Mouse (Mus musculus) MEL (cell line): ENCODE data around the gene Bdkrb1. TPM values are rescaled to one million over a fixed set of nuclear protein-coding genes. Genes with fewer than 3 reads are reported as not detected.

Experiments
- DNase-seq: peaks from one replicate; pipeline ENCODE4 v3.0.0; 2011; ENCODE audit warnings: low read depth, low spot score
- H3K27ac ChIP-seq: 2 replicates; pipeline ENCODE4 v1.5.1; 2012; ENCODE audit warnings: low read depth, mild to moderate bottlenecking, control low read depth, low read length, moderate library complexity; ENCODE audit not compliant: control insufficient read depth
- H3K27me3 ChIP-seq, 2 experiments: fragments of 150-350 bp in 1 of 2; sonication (generic) in 1 of 2; 2 replicates each; pipeline ENCODE4 v1.6.1; 2012; ENCODE audit warnings: low read length in 2 of 2, mild to moderate bottlenecking in 2 of 2, improper control_type of control experiment in 1 of 2, moderate library complexity in 1 of 2; ENCODE audit not compliant: insufficient read depth in 2 of 2, control insufficient read depth in 1 of 2
- H3K36me3 ChIP-seq, 2 experiments: 2 replicates each; pipeline ENCODE4 v1.6.1; 2012 to 2014; ENCODE audit warnings: low read length in 2 of 2, improper control_type of control experiment in 1 of 2, inconsistent platforms in 1 of 2, mild to moderate bottlenecking in 1 of 2; ENCODE audit not compliant: insufficient read depth in 2 of 2, control insufficient read depth in 1 of 2
- H3K4me1 ChIP-seq, 2 experiments: fragments of 150-350 bp in 1 of 2; sonication (generic) in 1 of 2; 2 replicates each; pipeline ENCODE4 v1.6.1; 2012; ENCODE audit warnings: low read length in 2 of 2, improper control_type of control experiment in 1 of 2, mild to moderate bottlenecking in 1 of 2; ENCODE audit not compliant: insufficient read depth in 2 of 2, control insufficient read depth in 1 of 2
- H3K4me3 ChIP-seq, 2 experiments: fragments of 150-350 bp in 1 of 2; sonication (generic) in 1 of 2; 2 replicates each; pipeline ENCODE4 v1.5.1; 2012; ENCODE audit warnings: low read depth in 2 of 2, low read length in 2 of 2, mild to moderate bottlenecking in 2 of 2, moderate library complexity in 2 of 2, control low read depth in 1 of 2, improper control_type of control experiment in 1 of 2; ENCODE audit not compliant: control insufficient read depth in 1 of 2, insufficient read depth in 1 of 2
- H3K79me2 ChIP-seq: 2 replicates; pipeline ENCODE4 v1.6.1; 2012; ENCODE audit warnings: mild to moderate bottlenecking, low read length, moderate library complexity; ENCODE audit not compliant: control insufficient read depth, poor library complexity, insufficient read depth
- H3K9ac ChIP-seq: 2 replicates; pipeline ENCODE4 v1.6.1; 2012; ENCODE audit warnings: low read depth, mild to moderate bottlenecking, control low read depth, low read length, moderate library complexity; ENCODE audit not compliant: control insufficient read depth, poor library complexity, severe bottlenecking
- H3K9me3 ChIP-seq: fragments of 150-350 bp; sonication (generic); replicated peaks from 2 replicates; pipeline ENCODE4 v1.6.1; 2012; ENCODE audit warnings: mild to moderate bottlenecking, low read length, improper control_type of control experiment, moderate library complexity; ENCODE audit not compliant: insufficient read depth
- CHD1 ChIP-seq: IDR thresholded peaks from 2 replicates; pipeline ENCODE4 v1.6.1; 2012; ENCODE audit warnings: low read depth, mild to moderate bottlenecking, inconsistent platforms, low read length, improper control_type of control experiment
- CHD2 ChIP-seq: IDR thresholded peaks from 2 replicates; pipeline ENCODE4 v1.6.1; 2011; ENCODE audit warnings: low read length, improper control_type of control experiment
- CTCF ChIP-seq, 3 experiments: IDR thresholded peaks in 2 of 3; conservative IDR thresholded peaks in 1 of 3; 2 replicates each; pipeline ENCODE4 v1.5.1; 2011 to 2012; ENCODE audit warnings: low read length in 3 of 3, low read depth in 2 of 3, mild to moderate bottlenecking in 2 of 3, improper control_type of control experiment in 1 of 3, inconsistent platforms in 1 of 3, mixed read lengths in 1 of 3, moderate library complexity in 1 of 3; ENCODE audit not compliant: control insufficient read depth in 1 of 3, insufficient read depth in 1 of 3, poor library complexity in 1 of 3, severe bottlenecking in 1 of 3
- E2F4 ChIP-seq: IDR thresholded peaks from 2 replicates; pipeline ENCODE4 v1.6.1; 2011; ENCODE audit warnings: low read depth, low read length, improper control_type of control experiment, borderline replicate concordance
- ELF1 ChIP-seq: IDR thresholded peaks from 2 replicates; pipeline ENCODE4 v1.6.1; 2014; ENCODE audit warnings: low read depth, mild to moderate bottlenecking, inconsistent platforms, low read length, improper control_type of control experiment, moderate library complexity
- ETS1 ChIP-seq: IDR thresholded peaks from 2 replicates; pipeline ENCODE4 v1.6.1; 2012; ENCODE audit warnings: low read depth, mild to moderate bottlenecking, inconsistent platforms, low read length, improper control_type of control experiment, moderate library complexity
- GABPA ChIP-seq: IDR thresholded peaks from 2 replicates; pipeline ENCODE4 v1.6.1; 2012; ENCODE audit warnings: low read depth, mild to moderate bottlenecking, inconsistent platforms, low read length, improper control_type of control experiment, moderate library complexity
- GATA1 ChIP-seq: IDR thresholded peaks from 2 replicates; pipeline ENCODE4 v1.6.1; 2011; ENCODE audit warnings: low read depth, low read length, improper control_type of control experiment
- HCFC1 ChIP-seq: IDR thresholded peaks from 2 replicates; pipeline ENCODE4 v1.6.1; 2012; ENCODE audit warnings: low read depth, mild to moderate bottlenecking, inconsistent platforms, low read length, improper control_type of control experiment, moderate library complexity
- KAT2A ChIP-seq: conservative IDR thresholded peaks from 2 replicates; pipeline ENCODE4 v1.6.1; 2012; ENCODE audit warnings: low read depth, low read length, improper control_type of control experiment, inconsistent platforms
- MAFK ChIP-seq: IDR thresholded peaks from 2 replicates; pipeline ENCODE4 v1.6.1; 2011; ENCODE audit warnings: low read depth, mild to moderate bottlenecking, low read length, improper control_type of control experiment, borderline replicate concordance
- MAX ChIP-seq: IDR thresholded peaks from 2 replicates; pipeline ENCODE4 v1.6.1; 2011; ENCODE audit warnings: low read length, improper control_type of control experiment
- MAZ ChIP-seq: IDR thresholded peaks from 2 replicates; pipeline ENCODE4 v1.6.1; 2012; ENCODE audit warnings: low read depth, mild to moderate bottlenecking, inconsistent platforms, low read length, improper control_type of control experiment
- MEF2A ChIP-seq: IDR thresholded peaks from 2 replicates; pipeline ENCODE4 v1.6.1; 2014; ENCODE audit warnings: low read depth, mild to moderate bottlenecking, inconsistent platforms, low read length, improper control_type of control experiment; ENCODE audit not compliant: poor library complexity, insufficient replicate concordance, severe bottlenecking; ENCODE audit errors: extremely low read depth
- MYC ChIP-seq: IDR thresholded peaks from 2 replicates; pipeline ENCODE4 v1.6.1; 2011; ENCODE audit warnings: low read depth, mild to moderate bottlenecking, low read length, improper control_type of control experiment, moderate library complexity
- NELFE ChIP-seq: IDR thresholded peaks from 2 replicates; pipeline ENCODE4 v1.6.1; 2011; ENCODE audit warnings: low read depth, low read length, improper control_type of control experiment
- NRF1 ChIP-seq: IDR thresholded peaks from 2 replicates; pipeline ENCODE4 v1.6.1; 2014; ENCODE audit warnings: low read depth, mild to moderate bottlenecking, inconsistent platforms, low read length, improper control_type of control experiment, moderate library complexity; ENCODE audit not compliant: poor library complexity, insufficient read depth, severe bottlenecking
- RCOR1 ChIP-seq: IDR thresholded peaks from 2 replicates; pipeline ENCODE4 v1.6.1; 2012; ENCODE audit warnings: low read depth, mild to moderate bottlenecking, inconsistent platforms, low read length, improper control_type of control experiment
- SIN3A ChIP-seq: IDR thresholded peaks from 2 replicates; pipeline ENCODE4 v1.6.1; 2012; ENCODE audit warnings: low read length, improper control_type of control experiment, inconsistent platforms
- TBP ChIP-seq: IDR thresholded peaks from 2 replicates; pipeline ENCODE4 v1.8.0; 2011; ENCODE audit warnings: low read depth, low read length, improper control_type of control experiment
- UBTF ChIP-seq: IDR thresholded peaks from 2 replicates; pipeline ENCODE4 v1.6.1; 2012; ENCODE audit warnings: low read depth, mild to moderate bottlenecking, inconsistent platforms, low read length, improper control_type of control experiment, moderate library complexity, borderline replicate concordance; ENCODE audit not compliant: insufficient read depth
- USF2 ChIP-seq, 2 experiments: IDR thresholded peaks; 2 replicates each; pipeline ENCODE4 v1.6.1; 2011 to 2012; ENCODE audit warnings: improper control_type of control experiment in 2 of 2, low read length in 2 of 2, borderline replicate concordance in 1 of 2, inconsistent platforms in 1 of 2, low read depth in 1 of 2, mild to moderate bottlenecking in 1 of 2; ENCODE audit not compliant: insufficient read depth in 1 of 2
- polyA plus RNA-seq, 2 experiments: library from polyadenylated mRNA; stranded (reverse) in 1 of 2; unstranded in 1 of 2; fragments of >175 nt in 1 of 2; fragments of >200 nt in 1 of 2; gene quantifications; 2 replicates each; pipeline versions ENCODE4 v1.2.1 to v1.2.4; 2012; ENCODE audit warnings: low replicate concordance in 2 of 2, low read depth in 1 of 2; ENCODE audit not compliant: insufficient read length in 2 of 2, insufficient read depth in 1 of 2, missing spikeins in 1 of 2
- total RNA-seq: library from RNA; depleted of rRNA; stranded (reverse); fragments of 300-350 nt; gene quantifications from 2 replicates; pipeline ENCODE4 v1.2.3, GENCODE M21; 2012; rRNA removed

Bdkrb1 gene
- total RNA-seq (not detected in 2 replicates), polyA plus RNA-seq (under 1 TPM in 1 of 2 experiments, not detected in 1; 0.13 TPM)

DNA sequence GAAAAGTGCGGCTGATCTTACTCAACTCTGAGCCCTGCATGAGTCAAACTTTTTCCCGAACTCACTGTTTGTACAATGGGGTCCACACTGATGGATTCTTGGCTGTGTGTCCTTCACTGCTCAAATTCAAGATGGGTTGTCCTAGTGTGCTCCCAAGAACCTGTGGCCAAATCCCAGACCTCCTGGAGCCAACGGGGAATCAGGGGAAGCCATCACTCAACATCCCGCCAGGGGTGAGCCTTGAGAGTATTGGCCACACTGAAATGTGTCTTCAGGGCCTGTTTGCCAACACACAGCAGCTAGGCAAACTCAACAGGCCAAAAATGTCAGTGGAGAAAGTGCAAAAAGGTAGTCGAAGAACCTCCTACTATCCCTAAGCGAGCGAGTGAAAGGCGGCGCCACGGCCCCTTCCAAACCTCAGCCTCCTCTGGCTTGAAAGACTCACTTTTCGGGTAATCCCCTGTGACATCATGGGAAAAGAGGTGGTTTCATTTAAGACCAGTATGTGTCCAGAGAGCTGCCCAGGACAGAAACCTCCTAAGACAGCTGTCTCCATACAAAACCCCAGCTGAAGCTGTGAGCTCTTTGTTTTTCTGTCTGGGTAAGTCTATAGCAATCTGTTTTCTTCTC lies at the start of gene Bdkrb1:
TSS of gene Bdkrb1 (plus strand) at position 505 of the 630 bp plus-strand sequence.
- H3K9me3 ChIP-seq = no peaks in the 10 kb centered on the region
- H3K27ac ChIP-seq = no peak within 1 kb of the TSS
- no peak for DNase-seq
- H3K4me1 ChIP-seq = peaks cover 0 to 9% of the 10 kb centered on the region in 2 experiments; a peak in 2 of 4 replicates
- H3K36me3 ChIP-seq = no peaks in the 10 kb centered on the region; a peak in 1 of 4 replicates
- no peak within 1 kb of the TSS for H3K9ac ChIP-seq
- TF ChIP-seq MAFK = no peak
- no peak for TF ChIP-seq CTCF (IDR thresholded peaks at IDR 0.05 in 2 of 3, conservative IDR thresholded peaks at IDR 0.05 in 1 of 3; ENCODE audit: control insufficient read depth in 1 of 3, insufficient read depth in 1 of 3, low read depth in 2 of 3, low read length in 3 of 3, poor library complexity in 1 of 3, severe bottlenecking in 1 of 3)
- no peaks in the 10 kb centered on the region for H3K79me2 ChIP-seq
- no peaks in the 10 kb centered on the region for H3K27me3 ChIP-seq
- H3K4me3 ChIP-seq = no peak within 1 kb of the TSS

- peaks cover 0 to 11% of the 10 kb centered on the region in 2 experiments; a peak in 1 of 4 replicates for H3K4me1 ChIP-seq
- peak overlapping the region; percentile 44 for H3K9ac ChIP-seq
- peak overlapping the region; percentile 27; the same call in 1 of the 2 replicates for H3K27ac ChIP-seq
- no peaks in the 10 kb centered on the region for H3K27me3 ChIP-seq
- peaks cover 0 to 5% of the 10 kb centered on the region in 2 experiments; a peak in 2 of 4 replicates for H3K36me3 ChIP-seq
- no peaks in the 10 kb centered on the region for H3K9me3 ChIP-seq
- H3K79me2 ChIP-seq = no peaks in the 10 kb centered on the region
- TF ChIP-seq KAT2A = no peak
- TF ChIP-seq HCFC1 = 0 out of 2 replicates have a peak, but pooled peaks have one; percentile 33
- TF ChIP-seq ELF1 = peak; percentile 74; the same call in 1 of the 2 replicates
- peak; percentile 16; the same call in 1 of the 2 replicates for TF ChIP-seq CHD2
- peak; percentile 17; the same call in 1 of the 2 replicates for TF ChIP-seq GATA1
- TF ChIP-seq TBP = no peak
- no peak for TF ChIP-seq MAZ
- TF ChIP-seq RCOR1 = no peak
- TF ChIP-seq MAFK = no peak
- TF ChIP-seq NELFE = no peak
- no peak for TF ChIP-seq SIN3A
- no peak for TF ChIP-seq ETS1
- H3K4me3 ChIP-seq = peak overlapping the region; percentile 24 to 28; a peak in 2 of 4 replicates
- peak; percentile 63 for DNase-seq
Observed at GRCm38 (mm10) chr12:105554151-105554772, 48.6 kb upstream of the Bdkrb1 start.

- Histone ChIP-seq H3K27me3 (no peaks in the 10 kb centered on the region), H3K4me3 (no peak overlapping the region), H3K9me3 (no peaks in the 10 kb centered on the region), H3K36me3 (peaks cover 0 to 5% of the 10 kb centered on the region in 2 experiments; a peak in 2 of 4 replicates), H3K4me1 (peaks cover 0 to 11% of the 10 kb centered on the region in 2 experiments; a peak in 1 of 4 replicates), H3K79me2 (no peaks in the 10 kb centered on the region), H3K27ac (no peak overlapping the region), H3K9ac (no peak overlapping the region)
- DNase-seq = no peak
- no peak for TF ChIP-seq USF2 (IDR thresholded peaks at IDR 0.05; ENCODE audit: borderline replicate concordance in 1 of 2, insufficient read depth in 1 of 2, low read depth in 1 of 2, low read length in 2 of 2)
- no peak for TF ChIP-seq GABPA
- no peak for TF ChIP-seq UBTF
- no peak for TF ChIP-seq MYC
- no peak for TF ChIP-seq MEF2A
- no peak for TF ChIP-seq CHD2
- no peak for TF ChIP-seq CTCF (IDR thresholded peaks at IDR 0.05 in 2 of 3, conservative IDR thresholded peaks at IDR 0.05 in 1 of 3; ENCODE audit: control insufficient read depth in 1 of 3, insufficient read depth in 1 of 3, low read depth in 2 of 3, low read length in 3 of 3, poor library complexity in 1 of 3, severe bottlenecking in 1 of 3)
- TF ChIP-seq MAZ = no peak
- TF ChIP-seq GATA1 = no peak
- TF ChIP-seq E2F4 = no peak
- no peak for TF ChIP-seq MAX
- TF ChIP-seq TBP = no peak
- no peak for TF ChIP-seq NRF1
- no peak for TF ChIP-seq CHD1
- no peak for TF ChIP-seq ELF1
Observed at GRCm38 (mm10) chr12:105555172-105555571, 47.7 kb upstream of the Bdkrb1 start.
